Mouse (Mus musculus): Measurements from ENCODE around the gene Mdfi. TPM values are rescaled to one million over a fixed set of nuclear protein-coding genes. Genes with fewer than 3 reads are reported as not detected.

Gene Mdfi
- total RNA-seq, 2 experiments from 2014 or later: 2.4 to 3.5 TPM

- intact Hi-C loops (cut with DNase I; ENCODE audit: low total_unique reads): no loop called here
- no peak for DNase-seq
These were observed 23.2 kb downstream of the Mdfi start for GRCm38 (mm10) chr17:47811265-47811800.

- intact Hi-C loops (cut with DNase I; ENCODE audit: low total_unique reads): no loop called here
- peak; percentile 63 for DNase-seq
These were observed 28.3 kb downstream of the Mdfi start for GRCm38 (mm10) chr17:47806230-47806629.

- no peak for DNase-seq
These were observed 29.2 kb downstream of the Mdfi start for GRCm38 (mm10) chr17:47805047-47805835.

GRCm38 (mm10) chr17:47803662-47804061 lies 30.8 kb downstream of the Mdfi start:
- intact Hi-C loops (cut with DNase I; ENCODE audit: low total_unique reads): no loop called here
- DNase-seq: no peak

More at GRCm38 (mm10) chr17:47805047-47805835, 29.2 kb downstream of the Mdfi start:
- intact Hi-C loops (cut with DNase I; ENCODE audit: low total_unique reads): no loop called here

- intact Hi-C loops (cut with DNase I; ENCODE audit: low total_unique reads): no loop called here
- DNase-seq: no peak
These were observed 31.7 kb downstream of the Mdfi start for GRCm38 (mm10) chr17:47802806-47803205.

GRCm38 (mm10) chr17:47797383-47797782 lies 37.1 kb downstream of the Mdfi start:
- intact Hi-C loops (cut with DNase I; ENCODE audit: low total_unique reads): no loop called here
- peak; percentile 3 for DNase-seq

GRCm38 (mm10) chr17:47796968-47797367 lies 37.5 kb downstream of the Mdfi start:
- DNase-seq: peak; percentile 14
- intact Hi-C loops (cut with DNase I; ENCODE audit: low total_unique reads): no loop called here

GRCm38 (mm10) chr17:47796156-47796816 lies 38.2 kb downstream of the Mdfi start:
- intact Hi-C loops (cut with DNase I; ENCODE audit: low total_unique reads): no loop called here
- peak; percentile 3 for DNase-seq

GRCm38 (mm10) chr17:47795446-47795845 lies 39.0 kb downstream of the Mdfi start:
- intact Hi-C loops (cut with DNase I; ENCODE audit: low total_unique reads): no loop called here

GRCm38 (mm10) chr17:47793377-47793776 lies 41.1 kb downstream of the Mdfi start:
- intact Hi-C loops (cut with DNase I; ENCODE audit: low total_unique reads): loop anchor here (5.0 kb wide), 1 partner anchor 74 kb away; no protein-coding TSS in a partner anchor
- peak; percentile 87 for DNase-seq

More at GRCm38 (mm10) chr17:47795446-47795845, 39.0 kb downstream of the Mdfi start:
- DNase-seq: peak; percentile 58

GRCm38 (mm10) chr17:47792098-47792863 lies 42.2 kb downstream of the Mdfi start:
- intact Hi-C loops (cut with DNase I; ENCODE audit: low total_unique reads): loop anchor here (5.0 kb wide), 1 partner anchor 75 kb away; no protein-coding TSS in a partner anchor

GRCm38 (mm10) chr17:47788996-47789395 lies 45.5 kb downstream of the Mdfi start:
- intact Hi-C loops (cut with DNase I; ENCODE audit: low total_unique reads): loop anchor here (2.0 kb wide), 1 partner anchor 310 kb away; no protein-coding TSS in a partner anchor
- peak; percentile 5 for DNase-seq

More at GRCm38 (mm10) chr17:47792098-47792863, 42.2 kb downstream of the Mdfi start:
- DNase-seq: peak; percentile 76

- DNase-seq: peak; percentile 2
- intact Hi-C loops (cut with DNase I; ENCODE audit: low total_unique reads): loop anchor here (2.0 kb wide), 1 partner anchor 310 kb away; no protein-coding TSS in a partner anchor
These were observed 46.2 kb downstream of the Mdfi start for GRCm38 (mm10) chr17:47788306-47788705.

- peak; percentile 2 for DNase-seq
- intact Hi-C loops (cut with DNase I; ENCODE audit: low total_unique reads): loop anchor here (2.0 kb wide), 1 partner anchor 311 kb away; no protein-coding TSS in a partner anchor
These were observed 46.9 kb downstream of the Mdfi start for GRCm38 (mm10) chr17:47787632-47788031.

GRCm38 (mm10) chr17:47784411-47784810 lies 50.1 kb downstream of the Mdfi start:
- peak; percentile 6 for DNase-seq
- intact Hi-C loops (cut with DNase I; ENCODE audit: low total_unique reads): no loop called here

- intact Hi-C loops (cut with DNase I; ENCODE audit: low total_unique reads): no loop called here
- DNase-seq: peak; percentile 3
These were observed 50.9 kb downstream of the Mdfi start for GRCm38 (mm10) chr17:47783445-47784223.

- intact Hi-C loops (cut with DNase I; ENCODE audit: low total_unique reads): no loop called here
- DNase-seq: no peak
These were observed 52.0 kb downstream of the Mdfi start for GRCm38 (mm10) chr17:47782486-47782885.

- DNase-seq: no peak
- intact Hi-C loops (cut with DNase I; ENCODE audit: low total_unique reads): no loop called here
These were observed 54.0 kb downstream of the Mdfi start for GRCm38 (mm10) chr17:47780470-47780869.

GRCm38 (mm10) chr17:47777141-47777540 lies 57.4 kb downstream of the Mdfi start:
- intact Hi-C loops (cut with DNase I; ENCODE audit: low total_unique reads): no loop called here
- DNase-seq: no peak

Measured in gastrocnemius, postnatal 14 days (tissue).